In the genomic region with DNA sequence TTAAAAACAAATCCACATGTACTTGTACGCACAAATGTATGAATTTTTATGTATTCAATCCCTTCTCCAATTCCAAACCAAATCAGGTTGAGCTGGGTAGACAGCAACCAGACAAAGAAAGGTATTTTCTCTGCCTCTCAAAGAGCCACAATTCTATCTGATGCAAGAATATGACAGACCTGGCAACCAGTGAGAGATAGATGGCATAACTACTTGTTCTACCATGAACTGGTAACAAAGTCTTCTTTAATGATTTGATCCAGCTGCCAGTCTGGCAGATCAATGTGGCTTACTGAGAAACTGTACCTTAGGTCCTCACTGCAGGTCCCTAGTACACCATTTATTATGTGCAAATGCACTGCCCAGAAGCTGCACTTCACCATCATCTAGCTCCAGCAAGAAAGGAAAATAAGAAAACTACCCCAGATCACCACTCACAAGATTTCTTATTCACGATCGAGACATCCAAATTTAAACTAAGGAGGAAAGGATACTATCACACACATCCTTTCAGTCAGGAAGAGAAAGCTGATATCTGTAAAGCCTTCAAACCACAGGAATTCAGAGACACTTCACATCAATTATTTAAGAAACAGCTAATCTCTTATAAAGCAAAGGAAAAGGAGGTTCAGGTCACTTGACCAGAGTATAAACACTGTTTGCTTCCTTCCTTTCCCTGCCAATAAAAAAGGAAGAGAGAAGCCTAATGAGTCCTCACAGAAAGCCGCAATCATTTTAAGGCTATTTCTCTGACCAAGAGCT, we compare ENCODE assay signal across 29 mouse cellular contexts. TPM values are rescaled to one million over a fixed set of nuclear protein-coding genes. Genes with fewer than 3 reads are reported as not detected.
A peak's percentile ranks its signal among the peaks of the same experiment; 100 is the strongest.
DNase-seq lines count a peak whose midpoint lies in the region; ATAC-seq lines count a peak whose summit lies in the region.
"Had no signal": no experiment of that assay in that cellular context is flagged by ENCODE, and none has a peak within 500 bp of the region (broad histone marks: within the 10 kb centered on the region; RNA-seq: fewer than 3 reads in every experiment).

No protein-coding gene starts in this region.

- no peak for ATAC-seq in kidney, embryonic 16.5 days (ENCODE audit: low FRiP score, low TSS enrichment)
- ATAC-seq in kidney, embryonic 14.5 days (ENCODE audit: low FRiP score, low TSS enrichment): no peak
- peak; percentile 28; the same call in 1 of the 2 replicates for ATAC-seq in lung, embryonic 16.5 days (ENCODE audit: low read depth)
- 0 out of 2 replicates have a peak, but pooled peaks have one; percentile 45 for ATAC-seq in common myeloid progenitor, adult 5-6 weeks (replicated peaks; ENCODE audit: low read depth, poor library complexity, severe bottlenecking)
- ATAC-seq: forebrain, embryonic 14.5 days had no signal

- intact Hi-C loops in left cerebral cortex, postnatal 14 days (cut with DNase I): no loop called here

- H3K4me2 ChIP-seq in kidney, embryonic 16.5 days (replicated peaks; ENCODE audit: low read depth, low read length): no peak overlapping the region
- H3K4me2 ChIP-seq in kidney, embryonic 14.5 days (replicated peaks; ENCODE audit: low read depth, low read length): no peak overlapping the region
- no peak overlapping the region for H3K4me2 ChIP-seq in lung, embryonic 16.5 days (ENCODE audit: low read depth, low read length)
- H3K4me2 ChIP-seq: embryonic facial prominence, embryonic 12.5 days; heart, embryonic 13.5 days; hindbrain, embryonic 13.5 days; limb, embryonic 12.5 days; neural tube, embryonic 12.5 days; stomach, embryonic 15.5 days had no signal

- peaks cover 38% of the 10 kb centered on the region for H3K4me1 ChIP-seq in kidney, embryonic 16.5 days (ENCODE audit: insufficient read depth, low read length)
- peaks cover 12% of the 10 kb centered on the region for H3K4me1 ChIP-seq in kidney, embryonic 14.5 days (ENCODE audit: control insufficient read depth, insufficient read depth, low read length)
- peaks cover 28% of the 10 kb centered on the region for H3K4me1 ChIP-seq in lung, embryonic 16.5 days (replicated peaks; ENCODE audit: control insufficient read depth, insufficient read depth, low read length)
- H3K4me1 ChIP-seq: limb, embryonic 12.5 days had no signal

- no peak overlapping the region for H3K4me3 ChIP-seq in kidney, embryonic 16.5 days (ENCODE audit: low read length)
- H3K4me3 ChIP-seq in kidney, embryonic 14.5 days (ENCODE audit: low read length): no peak overlapping the region
- H3K4me3 ChIP-seq in lung, embryonic 16.5 days (ENCODE audit: low read length): no peak overlapping the region
- H3K4me3 ChIP-seq: embryonic facial prominence, embryonic 12.5 days; erythroblast, embryonic 14.5 days; heart, embryonic 13.5 days; hindbrain, embryonic 13.5 days; limb, embryonic 12.5 days; neural tube, embryonic 12.5 days; stomach, embryonic 15.5 days had no signal

- peak overlapping the region; percentile 24; the same call in 1 of the 2 replicates for H3K27ac ChIP-seq in kidney, embryonic 16.5 days (ENCODE audit: low read length)
- no peak overlapping the region for H3K27ac ChIP-seq in kidney, embryonic 14.5 days (ENCODE audit: low read depth, low read length)
- H3K27ac ChIP-seq in lung, embryonic 16.5 days (ENCODE audit: low read length): peak overlapping the region; percentile 5; the same call in 1 of the 2 replicates
- H3K27ac ChIP-seq: embryonic facial prominence, embryonic 12.5 days; heart, embryonic 13.5 days; hindbrain, embryonic 13.5 days; limb, embryonic 12.5 days; liver, embryonic 14.5 days; neural tube, embryonic 12.5 days; stomach, embryonic 15.5 days had no signal

- no peaks in the 10 kb centered on the region for H3K36me3 ChIP-seq in kidney, embryonic 16.5 days (ENCODE audit: insufficient read depth, low read length)
- no peaks in the 10 kb centered on the region for H3K36me3 ChIP-seq in kidney, embryonic 14.5 days (ENCODE audit: control insufficient read depth, insufficient read depth, low read length)
- no peaks in the 10 kb centered on the region for H3K36me3 ChIP-seq in lung, embryonic 16.5 days (ENCODE audit: control insufficient read depth, insufficient read depth, low read length)
- H3K36me3 ChIP-seq: embryonic facial prominence, embryonic 12.5 days; heart, embryonic 13.5 days; hindbrain, embryonic 13.5 days; limb, embryonic 12.5 days; neural tube, embryonic 12.5 days; stomach, embryonic 15.5 days had no signal

- no peak for DNase-seq in lung, postnatal 14 days
- no peak for DNase-seq in layer of hippocampus, adult 9-10 months (ENCODE audit: low spot score)
- DNase-seq in left cerebral cortex, postnatal 14 days (ENCODE audit: low spot score in 2 of 2): no peak
- DNase-seq: adrenal gland, postnatal 36 days; cerebellum, adult 11-12 months; cerebellum, postnatal 14 days; gastrocnemius, postnatal 10 days; heart, adult 18-20 months; heart, postnatal 36 days; kidney, adult 11 months; kidney, postnatal 14 days; layer of hippocampus, postnatal 36 days; lung, postnatal 36 days; midbrain, embryonic 14.5 days; right cerebral cortex, postnatal 14 days; thymus, postnatal 25 days had no signal

- WGBS in kidney, embryonic 16.5 days: 44% methylated on average over 4 of the region's 4 CpGs
- 59% methylated on average over 4 of the region's 4 CpGs for WGBS in kidney, embryonic 14.5 days
- 31% methylated on average over 4 of the region's 4 CpGs for WGBS in lung, embryonic 16.5 days

- H3K9me3 ChIP-seq in kidney, embryonic 16.5 days (ENCODE audit: low read length): no peaks in the 10 kb centered on the region
- H3K9me3 ChIP-seq in kidney, embryonic 14.5 days (ENCODE audit: control insufficient read depth, low read length): no peaks in the 10 kb centered on the region
- no peaks in the 10 kb centered on the region for H3K9me3 ChIP-seq in lung, embryonic 16.5 days (ENCODE audit: control insufficient read depth, low read length)
- H3K9me3 ChIP-seq: embryonic facial prominence, embryonic 12.5 days; heart, embryonic 13.5 days; hindbrain, embryonic 13.5 days; limb, embryonic 12.5 days; neural tube, embryonic 12.5 days; stomach, embryonic 15.5 days had no signal

- no peak overlapping the region for H3K9ac ChIP-seq in kidney, embryonic 16.5 days (replicated peaks; ENCODE audit: low read length)
- no peak overlapping the region for H3K9ac ChIP-seq in kidney, embryonic 14.5 days (ENCODE audit: low read depth, low read length)
- H3K9ac ChIP-seq in lung, embryonic 16.5 days (ENCODE audit: low read length): no peak overlapping the region
- H3K9ac ChIP-seq: embryonic facial prominence, embryonic 12.5 days; heart, embryonic 13.5 days; hindbrain, embryonic 13.5 days; limb, embryonic 12.5 days; liver, embryonic 14.5 days; neural tube, embryonic 12.5 days; stomach, embryonic 15.5 days had no signal

- no peaks in the 10 kb centered on the region for H3K27me3 ChIP-seq in kidney, embryonic 16.5 days (ENCODE audit: insufficient read depth, low read length)
- no peaks in the 10 kb centered on the region for H3K27me3 ChIP-seq in kidney, embryonic 14.5 days (ENCODE audit: control insufficient read depth, insufficient read depth, low read length)
- no peaks in the 10 kb centered on the region for H3K27me3 ChIP-seq in lung, embryonic 16.5 days (ENCODE audit: control insufficient read depth, insufficient read depth, low read depth, low read length)
- H3K27me3 ChIP-seq: embryonic facial prominence, embryonic 12.5 days; heart, embryonic 13.5 days; hindbrain, embryonic 13.5 days; limb, embryonic 12.5 days; neural tube, embryonic 12.5 days; stomach, embryonic 15.5 days had no signal

RNA-seq across cellular contexts. Expression of gene Ubl3, which starts 16.7 kb away (rescaled TPM):
- polyA plus RNA-seq in kidney, embryonic 16.5 days (2015; fragmentation: Nextera tagmentation; extraction: Ambion mirVana): 49.2 and 76.4 TPM in 2 replicates
- polyA plus RNA-seq in kidney, embryonic 14.5 days (2014; fragmentation: Nextera tagmentation; extraction: Ambion mirVana): 52.4 and 78.2 TPM in 2 replicates
- 55.9 and 73.5 TPM in 2 replicates for polyA plus RNA-seq in lung, embryonic 16.5 days (2015; fragmentation: Nextera tagmentation; extraction: Ambion mirVana)
- 23.9 and 25.3 TPM in 2 replicates for total RNA-seq in common myeloid progenitor, adult 5-6 weeks (2017)
- 100 to 1,000 TPM; 177 to 179 TPM for total RNA-seq in left cerebral cortex, postnatal 14 days (2021)

Comparison
In these comparisons a context has a peak if more than half of its experiments do, and no peak if none do; other contexts are left out.
1. ATAC-seq: peak in lung, embryonic 16.5 days (single experiment) and common myeloid progenitor, adult 5-6 weeks (single experiment); none in kidney, embryonic 16.5 days (single experiment) and kidney, embryonic 14.5 days (single experiment).